Mouse (Mus musculus): ENCODE measurements around the gene Nptx1. TPM values are rescaled to one million over a fixed set of nuclear protein-coding genes. Genes with fewer than 3 reads are reported as not detected.
A peak's percentile ranks its signal among the peaks of the same experiment; 100 is the strongest.

The Nptx1 gene
- polyA plus RNA-seq, 1 experiment from 2014 or later: 0.66 TPM

DNA sequence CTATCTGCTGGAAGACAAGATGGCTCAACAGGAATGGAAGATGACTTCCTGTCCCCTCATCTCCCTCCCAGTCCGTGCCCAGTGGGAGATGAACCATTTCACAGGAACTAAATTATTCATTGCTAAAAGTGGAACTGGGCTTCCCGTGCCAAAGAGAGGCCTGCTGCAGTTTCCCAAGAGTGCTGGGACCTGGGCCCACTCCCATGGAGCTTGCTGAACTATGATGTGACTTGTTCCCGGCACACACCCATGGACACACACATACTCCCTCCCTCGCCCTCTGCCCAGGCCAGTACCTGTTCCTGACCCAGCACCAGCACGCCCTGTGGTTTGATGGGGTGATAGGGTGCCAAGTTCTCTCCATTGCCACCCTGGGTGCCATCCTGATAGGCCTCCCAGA, 4.7 kb downstream of the Nptx1 start:
- H3K4me1 ChIP-seq: peaks cover 24% of the 10 kb centered on the region
- no peaks in the 10 kb centered on the region for H3K9me3 ChIP-seq
- WGBS: 58% methylated on average over 5 of the region's 5 CpGs
- no peak overlapping the region for H3K9ac ChIP-seq
- H3K36me3 ChIP-seq: no peaks in the 10 kb centered on the region
- peaks cover 95% of the 10 kb centered on the region for H3K27me3 ChIP-seq (replicated peaks)
- no peak overlapping the region for H3K4me2 ChIP-seq
- no peak for ATAC-seq (ENCODE audit: extremely low read depth, insufficient number of reproducible peaks, low FRiP score, low TSS enrichment)
- no peak overlapping the region for H3K27ac ChIP-seq (replicated peaks)
- H3K4me3 ChIP-seq: no peak overlapping the region

DNA sequence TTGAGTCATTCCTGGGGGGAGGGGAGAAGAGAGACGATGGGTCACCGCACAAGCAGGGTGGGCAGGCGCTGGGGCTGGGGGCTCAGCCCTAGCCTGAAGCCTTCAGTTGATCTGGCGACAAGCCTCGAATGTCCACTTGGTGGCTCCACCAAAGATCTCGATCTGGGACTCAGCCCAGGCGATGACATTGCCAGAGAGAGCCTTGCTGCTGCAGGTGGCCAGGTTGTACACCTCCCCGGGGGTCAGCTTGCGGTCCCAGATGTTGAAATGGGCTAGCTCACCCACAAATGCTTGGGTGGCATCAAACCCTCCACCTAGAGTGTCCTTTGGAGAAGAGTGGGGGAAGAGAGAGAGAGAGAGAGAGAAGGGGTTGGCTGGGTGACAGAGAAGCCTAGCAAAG, 5.2 kb downstream of the Nptx1 start:
- Histone ChIP-seq H3K27me3 (replicated peaks) (peaks cover 93% of the 10 kb centered on the region), H3K4me1 (peaks cover 21% of the 10 kb centered on the region), H3K27ac (replicated peaks) (no peak overlapping the region), H3K4me3 (no peak overlapping the region), H3K9ac (no peak overlapping the region), H3K4me2 (no peak overlapping the region), H3K9me3 (no peaks in the 10 kb centered on the region), H3K36me3 (no peaks in the 10 kb centered on the region)
- 48% methylated on average over 9 of the region's 9 CpGs for WGBS
- ATAC-seq (ENCODE audit: extremely low read depth, insufficient number of reproducible peaks, low FRiP score, low TSS enrichment): no peak

DNA sequence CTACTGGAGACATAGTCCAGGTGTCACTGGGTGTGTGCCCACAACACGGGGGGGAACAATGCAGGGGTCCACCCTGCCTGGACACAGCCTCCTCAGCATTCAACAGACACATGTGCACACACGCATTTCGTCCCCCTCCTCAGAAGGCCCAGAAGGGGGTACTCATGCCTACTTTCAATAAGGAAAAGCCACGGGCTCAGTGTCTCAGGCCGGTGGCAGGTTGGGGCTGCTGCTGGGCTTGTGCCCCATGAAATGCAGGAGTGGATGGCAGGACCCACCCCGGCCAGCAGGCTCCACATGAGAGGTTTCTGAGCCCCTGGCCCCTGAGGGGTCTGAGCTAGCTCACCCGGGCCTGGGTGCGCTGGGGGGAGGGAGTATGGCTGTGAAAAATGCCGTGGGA, 6.5 kb downstream of the Nptx1 start:
- WGBS: 63% methylated on average over 9 of the region's 9 CpGs
- Histone ChIP-seq H3K4me1 (peaks cover 8% of the 10 kb centered on the region), H3K27me3 (replicated peaks) (peaks cover 80% of the 10 kb centered on the region), H3K4me3 (no peak overlapping the region), H3K27ac (replicated peaks) (no peak overlapping the region), H3K9me3 (no peaks in the 10 kb centered on the region), H3K36me3 (no peaks in the 10 kb centered on the region), H3K4me2 (no peak overlapping the region), H3K9ac (no peak overlapping the region)
- no peak for ATAC-seq (ENCODE audit: extremely low read depth, insufficient number of reproducible peaks, low FRiP score, low TSS enrichment)

DNA sequence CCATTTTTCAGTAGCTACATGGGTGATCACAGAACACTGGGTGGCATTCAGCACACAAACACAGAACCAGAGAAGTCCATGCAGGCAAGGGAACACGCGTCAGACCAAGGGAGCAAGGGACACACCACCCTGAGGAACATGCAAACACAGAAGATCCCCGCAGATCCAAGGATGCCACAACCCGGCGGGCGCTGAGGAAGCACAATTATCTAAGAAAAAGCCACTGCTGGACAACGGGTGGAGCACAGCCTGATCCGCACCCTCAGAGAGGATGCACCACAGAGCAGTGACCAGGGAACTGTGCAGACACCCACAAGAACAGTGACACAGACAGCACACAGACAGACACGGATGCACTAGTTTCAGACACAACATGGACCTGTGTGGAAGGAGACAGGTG, 7.0 kb downstream of the Nptx1 start:
- H3K36me3 ChIP-seq: no peaks in the 10 kb centered on the region
- no peak overlapping the region for H3K4me3 ChIP-seq
- H3K4me2 ChIP-seq: no peak overlapping the region
- H3K27me3 ChIP-seq (replicated peaks): peaks cover 75% of the 10 kb centered on the region
- 67% methylated on average over 9 of the region's 9 CpGs for WGBS
- H3K27ac ChIP-seq (replicated peaks): no peak overlapping the region
- no peak overlapping the region for H3K9ac ChIP-seq
- H3K4me1 ChIP-seq: peaks cover 2% of the 10 kb centered on the region
- no peak for ATAC-seq (ENCODE audit: extremely low read depth, insufficient number of reproducible peaks, low FRiP score, low TSS enrichment)
- no peaks in the 10 kb centered on the region for H3K9me3 ChIP-seq

DNA sequence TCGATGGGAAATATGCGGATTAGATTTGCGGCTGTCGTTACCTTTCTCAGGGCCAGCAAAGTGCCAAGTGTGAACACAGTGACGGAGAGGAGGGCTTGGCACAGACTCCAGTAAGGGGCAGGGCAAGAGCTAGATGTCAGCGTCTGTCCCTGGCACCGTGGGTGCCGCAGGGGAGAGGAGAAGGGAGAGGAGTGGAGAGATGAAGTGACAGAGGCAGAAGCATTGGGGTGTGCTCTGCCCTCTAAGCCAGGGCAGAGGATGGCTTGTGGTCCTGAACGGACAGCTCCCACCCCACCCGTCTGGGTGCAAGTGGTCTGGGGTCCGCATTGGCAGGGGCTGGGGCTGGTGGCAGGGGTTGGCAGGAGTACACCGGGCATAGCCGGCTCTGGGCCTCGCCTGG, 7.6 kb downstream of the Nptx1 start:
- Histone ChIP-seq H3K9me3 (no peaks in the 10 kb centered on the region), H3K4me2 (no peak overlapping the region), H3K27ac (replicated peaks) (no peak overlapping the region), H3K4me3 (no peak overlapping the region), H3K36me3 (no peaks in the 10 kb centered on the region), H3K4me1 (no peaks in the 10 kb centered on the region), H3K27me3 (replicated peaks) (peaks cover 69% of the 10 kb centered on the region), H3K9ac (no peak overlapping the region)
- ATAC-seq (ENCODE audit: extremely low read depth, insufficient number of reproducible peaks, low FRiP score, low TSS enrichment): no peak
- 25% methylated on average over 14 of the region's 14 CpGs for WGBS

DNA sequence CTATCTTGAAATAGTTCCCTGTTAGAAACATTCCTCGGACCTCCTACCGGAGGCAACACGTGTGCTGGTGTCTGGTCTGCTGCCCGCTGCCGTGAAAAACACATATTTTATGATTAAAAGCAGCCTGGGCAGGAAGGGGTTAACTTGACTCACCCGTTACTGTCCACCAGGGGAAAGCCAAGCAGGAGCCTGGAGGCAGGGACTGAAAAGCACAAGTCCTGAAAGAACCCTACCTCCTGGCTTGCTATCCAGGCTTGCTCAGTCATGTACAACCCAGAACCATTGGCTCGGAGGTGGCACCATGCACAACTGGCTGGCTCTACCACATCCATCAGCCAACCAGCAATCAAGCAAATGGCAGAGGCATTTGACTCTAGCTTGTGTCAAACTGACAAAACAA, 13.8 kb downstream of the Nptx1 start:
- Histone ChIP-seq H3K9me3 (no peaks in the 10 kb centered on the region), H3K9ac (no peak overlapping the region), H3K4me1 (no peaks in the 10 kb centered on the region), H3K36me3 (no peaks in the 10 kb centered on the region), H3K4me3 (no peak overlapping the region), H3K27ac (replicated peaks) (no peak overlapping the region), H3K27me3 (replicated peaks) (peaks cover 38% of the 10 kb centered on the region), H3K4me2 (no peak overlapping the region)
- WGBS: 58% methylated on average over 7 of the region's 7 CpGs
- no peak for ATAC-seq (ENCODE audit: extremely low read depth, insufficient number of reproducible peaks, low FRiP score, low TSS enrichment)

DNA sequence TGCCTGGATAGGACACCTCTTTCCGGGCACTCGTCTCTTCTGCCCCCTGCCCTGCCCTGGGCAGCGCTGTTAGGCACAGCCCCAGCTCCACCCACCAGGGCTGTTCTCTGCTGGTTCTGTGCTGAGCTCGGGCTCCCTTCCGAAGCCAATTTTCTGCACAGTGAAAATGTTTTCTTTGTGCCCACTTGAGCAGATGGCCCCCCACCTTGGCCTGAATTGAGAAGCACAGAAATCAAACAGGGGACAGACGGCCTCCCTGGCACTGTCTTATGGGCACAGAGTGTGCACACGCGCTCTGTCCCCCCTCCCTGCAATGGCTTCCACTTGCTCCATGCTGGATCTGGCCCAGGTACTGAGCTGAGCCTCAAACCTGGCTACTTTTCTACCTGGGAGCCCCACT, 15.1 kb downstream of the Nptx1 start:
- WGBS: 59% methylated on average over 8 of the region's 8 CpGs
- Histone ChIP-seq H3K4me1 (no peaks in the 10 kb centered on the region), H3K4me3 (no peak overlapping the region), H3K9me3 (no peaks in the 10 kb centered on the region), H3K27ac (replicated peaks) (no peak overlapping the region), H3K27me3 (replicated peaks) (peaks cover 34% of the 10 kb centered on the region), H3K36me3 (no peaks in the 10 kb centered on the region), H3K9ac (no peak overlapping the region), H3K4me2 (no peak overlapping the region)
- no peak for ATAC-seq (ENCODE audit: extremely low read depth, insufficient number of reproducible peaks, low FRiP score, low TSS enrichment)

DNA sequence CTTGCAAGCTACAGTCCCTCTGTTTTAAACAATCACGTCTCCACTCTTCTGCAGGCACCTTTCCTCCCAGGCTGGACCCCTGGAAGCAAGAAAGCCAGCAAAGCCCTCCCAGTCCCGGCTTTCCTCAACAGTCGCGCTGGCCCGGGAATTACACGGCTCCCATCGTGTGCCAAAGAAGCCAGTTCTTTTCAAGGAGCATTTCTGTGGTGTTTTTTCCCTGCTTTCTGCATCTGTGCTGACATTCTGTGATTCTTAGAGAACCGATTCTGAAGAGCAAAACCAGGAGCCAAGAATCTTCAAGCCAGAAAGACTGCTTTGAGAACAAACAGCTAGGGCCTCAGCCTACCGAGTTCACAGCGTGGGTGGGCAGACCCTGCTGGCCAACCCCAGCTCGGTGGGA, 18.6 kb downstream of the Nptx1 start:
- peaks cover 29% of the 10 kb centered on the region for H3K27me3 ChIP-seq (replicated peaks)
- peaks cover 3% of the 10 kb centered on the region for H3K4me1 ChIP-seq
- no peak overlapping the region for H3K4me3 ChIP-seq
- no peak for ATAC-seq (ENCODE audit: extremely low read depth, insufficient number of reproducible peaks, low FRiP score, low TSS enrichment)
- H3K27ac ChIP-seq (replicated peaks): no peak overlapping the region
- 57% methylated on average over 11 of the region's 11 CpGs for WGBS
- no peak overlapping the region for H3K4me2 ChIP-seq
- no peak overlapping the region for H3K9ac ChIP-seq
- H3K36me3 ChIP-seq: no peaks in the 10 kb centered on the region
- H3K9me3 ChIP-seq: no peaks in the 10 kb centered on the region

DNA sequence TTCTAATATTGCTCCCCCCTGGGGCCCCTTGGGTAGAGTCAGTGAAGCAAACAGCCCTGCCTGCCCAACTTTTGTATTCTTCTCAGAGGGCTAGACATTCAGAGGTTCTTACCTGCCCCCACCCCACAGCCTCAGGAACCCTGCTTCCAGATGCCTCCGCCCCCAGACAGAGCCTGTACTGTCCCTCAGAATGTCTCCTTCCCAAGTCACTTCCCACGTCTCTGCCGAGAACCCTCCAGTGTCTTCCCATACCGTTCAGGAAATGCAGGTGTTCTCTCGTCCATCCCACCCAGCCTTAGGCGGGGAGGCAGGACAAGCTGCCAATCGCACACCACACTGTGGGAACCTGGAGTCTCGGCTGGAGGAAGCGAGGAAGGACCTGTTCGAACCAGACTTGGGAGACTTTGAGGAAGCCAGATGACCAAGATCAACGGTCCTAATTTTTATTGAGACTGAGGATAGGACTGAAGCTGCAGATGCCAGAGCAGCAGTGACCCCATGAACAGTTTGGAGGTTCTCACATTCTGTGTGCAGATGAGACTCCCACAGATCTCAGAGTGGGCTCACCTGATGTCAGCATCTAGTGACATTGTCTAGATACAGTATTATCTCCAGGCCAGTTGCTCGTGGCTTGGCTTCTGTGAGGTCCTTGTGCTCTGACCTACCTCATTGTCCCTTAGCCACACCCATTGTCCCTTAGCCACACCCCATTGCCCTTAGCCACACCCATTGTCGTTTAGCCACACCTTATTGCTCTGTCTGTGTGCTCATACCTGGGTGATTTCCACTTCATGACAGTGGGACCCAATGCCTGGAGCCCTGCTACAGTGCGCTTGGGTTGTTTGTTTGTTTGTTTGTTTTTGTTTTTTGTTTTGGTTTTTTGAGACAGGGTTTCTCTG, 21.2 kb downstream of the Nptx1 start:
- Histone ChIP-seq H3K4me2 (no peak overlapping the region), H3K9me3 (no peaks in the 10 kb centered on the region), H3K27me3 (replicated peaks) (peaks cover 7% of the 10 kb centered on the region), H3K27ac (replicated peaks) (no peak overlapping the region), H3K4me3 (no peak overlapping the region), H3K36me3 (no peaks in the 10 kb centered on the region), H3K9ac (no peak overlapping the region), H3K4me1 (peaks cover 3% of the 10 kb centered on the region)
- no peak for ATAC-seq (ENCODE audit: extremely low read depth, insufficient number of reproducible peaks, low FRiP score, low TSS enrichment)
- 74% methylated on average over 14 of the region's 14 CpGs for WGBS

DNA sequence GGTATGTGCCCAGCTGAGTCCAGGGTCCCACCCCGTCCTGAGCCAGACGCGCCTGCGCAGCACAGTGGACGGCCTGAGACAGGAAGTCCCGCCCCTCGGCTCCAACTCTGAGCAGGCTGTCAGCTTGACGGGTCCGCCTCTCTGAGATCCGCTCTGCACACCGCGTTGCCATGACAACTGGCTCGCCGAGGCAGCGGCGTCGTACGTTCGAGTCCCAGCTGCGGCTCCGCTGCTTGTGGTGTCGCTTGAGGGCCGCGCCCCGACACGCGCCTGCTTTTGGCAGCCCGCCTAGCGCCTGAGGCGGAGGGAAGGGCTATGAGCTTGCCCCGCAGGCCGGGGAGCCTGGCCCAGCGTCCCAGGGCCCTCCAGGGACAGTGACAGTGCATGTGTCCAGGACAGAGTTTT, 23.0 kb downstream of the Nptx1 start:
- H3K27me3 ChIP-seq (replicated peaks): peaks cover 3% of the 10 kb centered on the region; the same call in 1 of the 2 replicates
- ATAC-seq (ENCODE audit: extremely low read depth, insufficient number of reproducible peaks, low FRiP score, low TSS enrichment): peak; percentile 79; the same call in 1 of the 2 replicates
- H3K4me2 ChIP-seq: peak overlapping the region; percentile 77
- peak overlapping the region; percentile 66 for H3K4me3 ChIP-seq
- H3K36me3 ChIP-seq: no peaks in the 10 kb centered on the region
- peak overlapping the region; percentile 82 for H3K9ac ChIP-seq
- WGBS: 1% methylated on average over 33 of the region's 33 CpGs
- H3K27ac ChIP-seq (replicated peaks): no peak overlapping the region
- no peaks in the 10 kb centered on the region for H3K9me3 ChIP-seq
- H3K4me1 ChIP-seq: peaks cover 3% of the 10 kb centered on the region

DNA sequence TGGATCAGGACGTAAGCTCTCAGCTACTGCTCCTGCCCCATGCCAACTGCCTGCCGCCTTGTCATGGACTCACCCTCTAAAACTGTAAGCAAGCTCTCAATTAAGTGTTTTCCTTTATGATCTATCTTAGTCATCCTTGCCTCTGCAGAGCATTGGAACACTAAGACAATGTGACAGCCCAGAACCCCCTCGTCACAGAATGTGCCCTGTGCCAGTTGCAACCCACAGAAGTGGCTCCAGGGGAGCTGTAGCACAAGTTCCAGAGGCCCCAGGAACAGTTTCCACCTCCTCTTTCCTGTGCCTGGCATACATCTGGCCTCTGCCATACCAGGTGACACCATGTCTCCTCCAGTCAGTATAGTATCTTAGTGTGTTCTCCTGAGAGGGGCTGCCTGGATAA, 24.2 kb downstream of the Nptx1 start:
- no peaks in the 10 kb centered on the region for H3K36me3 ChIP-seq
- WGBS: 73% methylated on average over 3 of the region's 3 CpGs

DNA sequence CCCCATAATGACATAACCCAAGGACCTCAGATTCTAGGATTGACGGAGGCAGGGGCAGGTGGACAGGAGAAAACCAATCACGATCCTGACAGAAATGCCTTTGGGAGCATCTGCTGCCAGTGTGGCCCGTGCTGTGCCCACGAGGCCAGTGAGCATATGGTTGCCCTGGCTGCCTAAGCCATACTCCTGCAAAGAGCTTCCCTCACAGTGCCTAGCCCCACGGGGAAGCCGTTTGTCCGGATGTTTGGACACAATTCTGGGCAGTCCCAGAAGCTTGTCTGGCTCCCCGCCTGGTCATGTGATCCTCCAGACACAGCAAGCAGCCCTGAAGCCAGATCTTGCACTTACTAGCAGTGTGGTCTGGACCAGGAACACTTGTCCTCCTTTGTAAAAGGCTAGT, 24.8 kb downstream of the Nptx1 start:
- no peak for ATAC-seq (ENCODE audit: extremely low read depth, insufficient number of reproducible peaks, low FRiP score, low TSS enrichment)
- WGBS: 67% methylated on average over 8 of the region's 8 CpGs

More for the DNA sequence above, 24.2 kb downstream of the Nptx1 start:
- no peak overlapping the region for H3K27ac ChIP-seq (replicated peaks)
- H3K9ac ChIP-seq: no peak overlapping the region
- ATAC-seq (ENCODE audit: extremely low read depth, insufficient number of reproducible peaks, low FRiP score, low TSS enrichment): no peak
- H3K9me3 ChIP-seq: no peaks in the 10 kb centered on the region
- 0 out of 2 replicates have a peak, but pooled peaks cover 3% of the 10 kb centered on the region for H3K27me3 ChIP-seq (replicated peaks)
- peaks cover 3% of the 10 kb centered on the region for H3K4me1 ChIP-seq
- H3K4me2 ChIP-seq: no peak overlapping the region
- no peak overlapping the region for H3K4me3 ChIP-seq

More for the DNA sequence above, 24.8 kb downstream of the Nptx1 start:
- Histone ChIP-seq H3K27ac (replicated peaks) (no peak overlapping the region), H3K9ac (no peak overlapping the region), H3K27me3 (replicated peaks) (peaks cover 5% of the 10 kb centered on the region; the same call in 1 of the 2 replicates), H3K9me3 (no peaks in the 10 kb centered on the region), H3K4me2 (no peak overlapping the region), H3K36me3 (no peaks in the 10 kb centered on the region), H3K4me1 (peaks cover 3% of the 10 kb centered on the region), H3K4me3 (no peak overlapping the region)
